Mouse (Mus musculus): Measurements from ENCODE around the gene Agap2. TPM values are rescaled to one million over a fixed set of nuclear protein-coding genes. Genes with fewer than 3 reads are reported as not detected.
A peak's percentile ranks its signal among the peaks of the same experiment; 100 is the strongest.

Gene Agap2
- polyA plus RNA-seq, 1 experiment from 2014 or later: 0.04 TPM

DNA sequence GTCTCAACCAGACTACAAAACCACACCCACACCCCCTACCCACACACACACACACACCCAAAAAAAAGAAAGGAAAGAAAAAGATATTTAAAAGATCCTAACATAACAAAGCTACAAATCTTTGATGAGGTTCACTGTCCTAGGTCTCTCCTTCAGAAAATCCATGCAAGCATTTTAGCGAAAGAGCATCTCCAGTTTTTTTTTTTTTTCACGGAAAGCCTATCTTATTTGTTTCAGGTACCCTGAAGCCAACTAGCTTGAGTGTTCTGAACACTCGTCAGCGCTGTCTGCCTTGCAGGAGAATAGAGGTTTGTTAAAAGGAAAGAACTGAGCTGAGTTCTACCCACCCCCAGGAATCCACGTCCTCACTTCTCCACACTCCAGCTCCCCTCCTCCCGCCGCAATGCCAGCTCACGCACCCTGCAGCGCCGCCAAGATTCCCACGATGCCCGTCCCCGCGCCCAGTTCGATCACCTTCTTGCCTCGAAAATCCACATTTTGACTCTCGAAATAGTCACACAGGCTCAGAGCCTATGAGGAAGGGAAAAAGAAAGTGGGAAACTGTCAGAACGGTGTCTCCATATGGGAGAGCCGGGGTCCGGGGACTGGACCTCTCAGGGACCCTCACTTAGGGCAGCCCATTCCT, 34.4 kb upstream of the Agap2 start:
- H3K27ac ChIP-seq (replicated peaks): peak overlapping the region; percentile 65
- WGBS: 2% methylated on average over 20 of the region's 20 CpGs
- peak overlapping the region; percentile 67 for H3K9ac ChIP-seq (ENCODE audit: low read length)
- peak; percentile 30; the same call in 1 of the 2 replicates for ATAC-seq (ENCODE audit: low FRiP score, low TSS enrichment)
- peak; percentile 54 for DNase-seq (ENCODE audit: low spot score)
- H3K4me3 ChIP-seq (ENCODE audit: low read depth, low read length): peak overlapping the region; percentile 85
- no peak for TF ChIP-seq EP300 (optimal IDR thresholded peaks at IDR 0.05)
- TF ChIP-seq CTCF (IDR thresholded peaks at IDR 0.05; ENCODE audit: low read depth): no peak
- no peaks in the 10 kb centered on the region; the same call in 1 of the 2 replicates for H3K4me1 ChIP-seq (replicated peaks; ENCODE audit: control insufficient read depth, insufficient read depth)
- H3K36me3 ChIP-seq (ENCODE audit: control insufficient read depth, insufficient read depth, low read length): no peaks in the 10 kb centered on the region
- no peaks in the 10 kb centered on the region for H3K27me3 ChIP-seq (ENCODE audit: control insufficient read depth, insufficient read depth, low read length)
- H3K9me3 ChIP-seq (ENCODE audit: control insufficient read depth, low read length): no peaks in the 10 kb centered on the region
- peak overlapping the region; percentile 98 for H3K4me2 ChIP-seq (replicated peaks; ENCODE audit: low read depth)

DNA sequence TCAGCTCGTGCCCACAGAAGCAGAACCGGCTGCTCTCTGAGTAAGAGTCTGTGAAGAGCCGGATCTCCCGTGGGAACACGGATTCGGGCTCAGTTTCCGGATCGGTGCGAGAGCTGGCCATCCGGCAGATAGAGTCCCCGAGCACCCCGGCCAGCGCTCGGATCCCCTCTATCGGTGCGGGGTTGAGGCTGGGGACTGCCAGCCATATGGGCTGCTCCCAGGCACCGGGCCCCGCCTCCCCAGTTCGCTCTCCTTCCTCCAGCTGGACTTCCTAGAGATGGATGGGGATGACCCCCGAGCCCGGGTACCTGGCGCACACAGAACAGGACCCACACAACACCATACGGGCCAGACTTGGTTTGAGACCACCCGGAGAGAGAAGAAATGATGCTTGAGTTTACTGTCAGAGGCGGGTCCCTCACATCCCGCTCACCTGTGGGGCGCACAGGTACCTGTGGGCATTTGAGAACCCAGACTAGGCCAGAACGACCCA, 33.8 kb upstream of the Agap2 start, which contains the start of the genes Mettl1 and Eef1akmt3:
Mettl1 (plus strand) TSS at position 141 of the 493 bp plus-strand sequence.
Eef1akmt3 (minus strand) TSS at position 240 of the 493 bp plus-strand sequence.
- WGBS: 0% methylated on average over 28 of the region's 28 CpGs
- Histone ChIP-seq H3K36me3 (ENCODE audit: control insufficient read depth, insufficient read depth, low read length) (no peaks in the 10 kb centered on the region), H3K27me3 (ENCODE audit: control insufficient read depth, insufficient read depth, low read length) (no peaks in the 10 kb centered on the region), H3K27ac (replicated peaks) (peak within 1 kb of the TSS; percentile 65), H3K4me1 (replicated peaks; ENCODE audit: control insufficient read depth, insufficient read depth) (no peaks in the 10 kb centered on the region; the same call in 1 of the 2 replicates), H3K9me3 (ENCODE audit: control insufficient read depth, low read length) (no peaks in the 10 kb centered on the region), H3K9ac (ENCODE audit: low read length) (peak within 1 kb of the TSS; percentile 67), H3K4me3 (ENCODE audit: low read depth, low read length) (peak within 1 kb of the TSS; percentile 85), H3K4me2 (replicated peaks; ENCODE audit: low read depth) (peak within 1 kb of the TSS; percentile 98)
- DNase-seq (ENCODE audit: low spot score) (peak; percentile 65), ATAC-seq (ENCODE audit: low FRiP score, low TSS enrichment) (peak; percentile 43)
- TF ChIP-seq CTCF (IDR thresholded peaks at IDR 0.05; ENCODE audit: low read depth): no peak; the same call in 1 of the 2 replicates
- TF ChIP-seq EP300 (optimal IDR thresholded peaks at IDR 0.05): no peak

DNA sequence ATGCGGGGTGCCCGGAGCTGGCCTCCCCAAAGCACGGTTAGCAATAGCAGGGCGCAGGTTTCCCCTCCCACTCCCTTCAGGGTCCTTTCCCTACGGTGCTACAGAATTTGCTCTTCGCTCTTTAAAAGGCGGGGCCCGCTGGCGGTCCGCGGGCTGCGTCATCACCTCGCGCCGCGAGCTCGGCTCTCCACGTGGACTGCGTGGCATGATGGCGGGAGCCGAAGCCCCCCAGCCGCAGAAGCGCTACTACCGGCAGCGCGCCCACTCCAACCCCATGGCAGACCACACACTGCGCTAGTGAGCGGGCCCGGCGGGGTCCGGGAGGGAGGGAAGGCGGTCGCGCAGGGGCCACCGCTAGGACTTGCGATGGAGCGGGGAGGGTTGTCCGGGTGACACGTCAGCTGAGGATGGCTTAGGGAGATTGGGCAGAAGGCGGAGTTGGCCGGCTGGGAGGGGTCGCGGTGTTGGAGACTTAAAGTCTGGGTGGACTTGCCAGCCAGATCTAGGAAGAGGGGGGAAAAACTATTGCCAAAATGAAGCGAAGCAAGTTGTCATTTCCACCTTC, 33.2 kb upstream of the Agap2 start:
- H3K36me3 ChIP-seq (ENCODE audit: control insufficient read depth, insufficient read depth, low read length): no peaks in the 10 kb centered on the region
- no peaks in the 10 kb centered on the region; the same call in 1 of the 2 replicates for H3K4me1 ChIP-seq (replicated peaks; ENCODE audit: control insufficient read depth, insufficient read depth)
- peak overlapping the region; percentile 98 for H3K4me2 ChIP-seq (replicated peaks; ENCODE audit: low read depth)
- DNase-seq (ENCODE audit: low spot score) (peak; percentile 91), ATAC-seq (ENCODE audit: low FRiP score, low TSS enrichment) (peak; percentile 81)
- peak overlapping the region; percentile 65 for H3K27ac ChIP-seq (replicated peaks)
- H3K9me3 ChIP-seq (ENCODE audit: control insufficient read depth, low read length): no peaks in the 10 kb centered on the region
- H3K27me3 ChIP-seq (ENCODE audit: control insufficient read depth, insufficient read depth, low read length): no peaks in the 10 kb centered on the region
- H3K4me3 ChIP-seq (ENCODE audit: low read depth, low read length): peak overlapping the region; percentile 85
- H3K9ac ChIP-seq (ENCODE audit: low read length): peak overlapping the region; percentile 67
- no peak for TF ChIP-seq CTCF (IDR thresholded peaks at IDR 0.05; ENCODE audit: low read depth)
- no peak for TF ChIP-seq EP300 (optimal IDR thresholded peaks at IDR 0.05)
- WGBS: under 1% methylated on average over 42 of the region's 44 CpGs

DNA sequence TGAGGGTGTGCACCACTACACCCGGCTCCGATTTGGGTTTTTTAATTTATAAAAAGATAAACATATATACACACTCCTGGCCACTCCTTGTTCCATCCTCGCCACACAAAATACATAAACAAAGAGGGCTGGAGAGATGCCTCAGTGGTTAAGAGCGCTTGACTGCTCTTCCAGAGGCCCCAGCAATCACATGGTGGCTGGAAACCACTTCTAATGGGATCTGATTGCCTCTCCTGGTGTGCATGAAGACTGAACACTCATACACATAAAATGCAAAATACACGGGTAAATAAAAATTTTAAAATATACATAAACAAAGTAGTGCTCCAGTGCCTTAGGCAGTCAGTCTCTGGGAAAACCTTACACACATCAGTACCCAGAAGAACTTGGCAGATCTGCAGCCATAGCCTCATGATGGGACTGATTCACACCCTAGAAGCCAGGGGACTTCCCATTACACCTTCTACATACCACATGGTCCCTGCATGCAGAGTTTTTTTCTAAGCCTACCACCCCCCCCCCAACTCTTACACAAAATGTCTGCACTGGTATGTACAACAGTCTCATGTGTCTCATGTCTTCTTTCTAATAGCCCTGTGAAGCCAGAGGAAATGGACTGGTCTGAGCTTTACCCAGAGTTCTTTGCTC, 32.5 kb upstream of the Agap2 start:
- Histone ChIP-seq H3K9me3 (ENCODE audit: control insufficient read depth, low read length) (no peaks in the 10 kb centered on the region), H3K4me2 (replicated peaks; ENCODE audit: low read depth) (peak overlapping the region; percentile 98), H3K27me3 (ENCODE audit: control insufficient read depth, insufficient read depth, low read length) (no peaks in the 10 kb centered on the region), H3K4me3 (ENCODE audit: low read depth, low read length) (peak overlapping the region; percentile 85), H3K27ac (replicated peaks) (no peak overlapping the region), H3K9ac (ENCODE audit: low read length) (peak overlapping the region; percentile 67), H3K4me1 (replicated peaks; ENCODE audit: control insufficient read depth, insufficient read depth) (no peaks in the 10 kb centered on the region; the same call in 1 of the 2 replicates), H3K36me3 (ENCODE audit: control insufficient read depth, insufficient read depth, low read length) (no peaks in the 10 kb centered on the region)
- WGBS: 9% methylated on average over 5 of the region's 5 CpGs
- TF ChIP-seq CTCF (IDR thresholded peaks at IDR 0.05; ENCODE audit: low read depth) (no peak), EP300 (optimal IDR thresholded peaks at IDR 0.05) (no peak)
- ATAC-seq (ENCODE audit: low FRiP score, low TSS enrichment) (no peak), DNase-seq (ENCODE audit: low spot score) (no peak)

DNA sequence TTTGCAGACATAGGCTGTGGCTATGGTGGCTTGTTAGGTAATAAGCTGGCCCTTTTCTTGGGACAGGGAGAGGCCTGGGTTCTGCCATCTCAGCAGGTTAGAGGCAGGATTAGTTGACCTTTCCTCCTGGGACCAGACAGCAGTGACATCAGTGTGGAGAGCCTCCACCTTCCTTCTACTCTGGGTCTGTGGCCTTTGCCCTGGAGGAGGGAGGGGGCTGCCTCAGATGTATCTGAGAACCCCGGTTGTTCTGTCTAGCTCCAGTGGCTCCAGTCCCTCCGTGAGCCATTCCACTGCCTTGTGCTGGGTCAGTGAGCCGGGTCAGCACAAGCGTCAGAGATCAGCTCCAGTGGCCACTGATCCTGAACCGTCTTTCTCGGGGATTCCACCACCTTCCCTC, 31.9 kb upstream of the Agap2 start:
- 93% methylated on average over 6 of the region's 6 CpGs for WGBS
- H3K36me3 ChIP-seq (ENCODE audit: control insufficient read depth, insufficient read depth, low read length): no peaks in the 10 kb centered on the region
- no peaks in the 10 kb centered on the region for H3K9me3 ChIP-seq (ENCODE audit: control insufficient read depth, low read length)
- no peak for ATAC-seq (ENCODE audit: low FRiP score, low TSS enrichment)
- TF ChIP-seq CTCF (IDR thresholded peaks at IDR 0.05; ENCODE audit: low read depth) (no peak), EP300 (optimal IDR thresholded peaks at IDR 0.05) (no peak)
- H3K27me3 ChIP-seq (ENCODE audit: control insufficient read depth, insufficient read depth, low read length): no peaks in the 10 kb centered on the region
- H3K4me3 ChIP-seq (ENCODE audit: low read depth, low read length): no peak overlapping the region
- H3K4me1 ChIP-seq (replicated peaks; ENCODE audit: control insufficient read depth, insufficient read depth): no peaks in the 10 kb centered on the region; the same call in 1 of the 2 replicates
- DNase-seq (ENCODE audit: low spot score): no peak
- H3K4me2 ChIP-seq (replicated peaks; ENCODE audit: low read depth): no peak overlapping the region
- H3K9ac ChIP-seq (ENCODE audit: low read length): no peak overlapping the region
- no peak overlapping the region for H3K27ac ChIP-seq (replicated peaks)

Data from stomach, postnatal 0 days (tissue).